Mouse (Mus musculus) heart, postnatal 0 days (tissue): ENCODE data around the gene Slc40a1.

Experiments used
- CTCF ChIP-seq: IDR thresholded peaks from 2 replicates; pipeline ENCODE4 v1.5.1; 2016; ENCODE audit warnings: antibody characterized with exemption, control low read depth, low read depth
- EP300 ChIP-seq: IDR thresholded peaks from 2 replicates; pipeline ENCODE4 v1.6.1; 2016; ENCODE audit warnings: antibody characterized with exemption, low read depth

DNA sequence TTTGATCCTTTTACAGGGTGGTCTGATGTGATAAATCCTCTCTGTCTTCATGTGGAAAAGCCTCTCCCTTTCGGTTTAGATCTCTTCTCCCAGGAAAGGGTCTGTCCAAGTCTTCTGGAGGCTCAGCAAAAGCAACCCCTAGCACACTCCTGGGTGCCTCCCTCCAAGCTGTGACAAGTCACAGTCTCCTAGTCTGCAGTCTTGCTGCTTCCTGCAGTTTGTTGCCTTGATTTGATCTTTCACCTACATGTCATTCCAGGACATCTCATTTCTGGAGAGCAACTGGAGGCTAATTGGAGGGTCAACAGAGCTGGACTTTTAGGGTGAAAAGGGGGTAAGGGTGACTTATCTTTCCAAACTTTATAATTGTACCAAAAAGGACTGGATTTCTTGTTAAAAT, 61.0 kb downstream of the Slc40a1 start:
- TF ChIP-seq CTCF: no peak
- TF ChIP-seq EP300: no peak
